Mouse (Mus musculus): ENCODE data around the gene Heatr4. TPM values are rescaled to one million over a fixed set of nuclear protein-coding genes. Genes with fewer than 3 reads are reported as not detected.
"Not testable (repeated sequence)": the region's sequence is repeated elsewhere in the genome, so short reads cannot be mapped to it uniquely, and the experiment has no call there.

Gene Heatr4
- polyA plus RNA-seq (2017; shearing (Covaris generic)): not detected

GRCm38 (mm10) chr12:83984752-83985151 lies at the start of gene Heatr4:
TSS of gene Heatr4 (minus strand) at chr12:83984852.
- no peak for ATAC-seq

GRCm38 (mm10) chr12:84034108-84034507 lies 49.5 kb upstream of the Heatr4 start:
- no peak for ATAC-seq

GRCm38 (mm10) chr12:84033302-84033701 lies 48.6 kb upstream of the Heatr4 start:
- not testable (repeated sequence) for ATAC-seq

DNA sequence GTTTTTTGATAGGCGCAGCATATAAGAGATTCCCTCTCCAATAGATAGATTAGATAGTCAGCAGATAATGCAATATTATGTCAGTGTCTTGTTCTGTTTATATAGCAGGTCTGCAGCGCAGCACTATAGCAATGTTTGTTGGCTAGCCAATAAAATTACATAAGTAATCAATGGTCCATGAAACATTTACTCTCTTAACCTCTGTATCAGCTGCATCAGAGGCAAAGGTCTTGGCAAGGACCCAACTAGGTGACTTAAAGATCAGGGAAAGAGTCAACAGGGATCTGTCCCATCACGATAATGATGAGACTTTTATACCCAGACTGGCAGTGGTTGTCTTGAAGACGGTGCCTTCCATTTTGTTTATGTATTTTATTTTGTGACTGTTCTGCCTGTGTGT lies 48.2 kb upstream of the Heatr4 start:
- ATAC-seq: no peak

GRCm38 (mm10) chr12:84030659-84031332 lies 46.1 kb upstream of the Heatr4 start:
- peak; percentile 76 for ATAC-seq

DNA sequence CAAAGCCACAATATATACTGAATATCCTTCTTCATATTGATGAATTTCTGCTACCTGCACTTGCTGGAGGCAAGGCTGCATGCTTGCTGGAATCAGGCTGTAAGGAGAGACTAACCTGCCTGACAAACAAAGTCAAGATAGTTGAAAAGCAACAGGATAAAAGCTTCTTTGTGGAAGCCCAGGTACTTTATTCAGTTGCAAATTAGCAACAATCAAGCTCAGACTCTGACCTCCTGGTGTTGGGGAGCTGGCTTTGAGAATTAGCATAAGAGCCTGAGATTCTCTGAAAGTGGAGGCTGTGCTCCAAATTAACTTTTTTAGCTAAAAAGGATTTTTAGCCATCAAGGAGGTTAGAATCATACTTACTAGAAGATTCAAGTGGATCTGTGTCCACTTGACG lies 44.4 kb upstream of the Heatr4 start:
- not testable (repeated sequence) for ATAC-seq

DNA sequence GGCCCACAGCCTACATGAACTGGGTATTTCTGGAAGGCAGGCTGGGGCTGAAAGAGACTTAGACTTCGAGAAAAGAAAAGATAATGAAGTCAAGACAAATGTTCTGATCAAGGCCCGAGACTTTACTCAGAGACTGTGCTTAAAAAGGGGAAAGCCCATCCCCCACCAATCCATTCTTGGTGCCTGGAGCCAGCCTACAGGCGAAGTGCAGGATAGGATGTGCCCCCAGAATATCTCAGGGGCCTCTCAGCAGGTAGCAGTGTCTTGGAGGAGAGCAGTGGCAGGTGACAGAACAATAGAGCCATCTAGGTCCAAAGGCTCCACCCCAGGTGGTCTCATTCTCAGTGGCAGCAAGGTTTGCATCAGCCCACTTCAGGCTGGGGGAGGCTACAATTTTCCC lies 43.7 kb upstream of the Heatr4 start:
- ATAC-seq: not testable (repeated sequence)

DNA sequence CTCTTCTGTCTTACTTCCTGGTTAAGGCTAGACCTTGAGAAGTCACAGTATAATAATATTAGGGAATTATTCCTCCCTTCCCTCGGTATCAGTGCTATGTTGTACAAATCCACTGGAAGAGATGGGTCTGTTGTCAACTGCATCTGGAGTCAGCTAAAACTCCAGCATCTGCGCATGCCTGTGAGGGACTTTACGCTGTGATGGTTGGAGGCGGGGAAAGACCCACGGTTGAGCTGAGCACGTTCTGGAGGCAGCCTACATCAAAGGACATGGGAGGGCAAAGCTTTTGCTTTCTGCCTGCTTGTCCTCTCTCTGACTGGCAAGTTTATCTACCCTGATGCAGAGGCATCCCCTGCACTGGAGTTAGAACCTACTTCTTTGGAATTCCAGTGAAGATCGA lies 41.2 kb upstream of the Heatr4 start:
- peak; percentile 80 for ATAC-seq

GRCm38 (mm10) chr12:84023052-84023745 lies 38.5 kb upstream of the Heatr4 start:
- no peak for ATAC-seq

- ATAC-seq: not testable (repeated sequence)
These were observed 37.6 kb upstream of the Heatr4 start for GRCm38 (mm10) chr12:84022266-84022665.

- ATAC-seq: not testable (repeated sequence)
These were observed 35.9 kb upstream of the Heatr4 start for GRCm38 (mm10) chr12:84020528-84020927.

DNA sequence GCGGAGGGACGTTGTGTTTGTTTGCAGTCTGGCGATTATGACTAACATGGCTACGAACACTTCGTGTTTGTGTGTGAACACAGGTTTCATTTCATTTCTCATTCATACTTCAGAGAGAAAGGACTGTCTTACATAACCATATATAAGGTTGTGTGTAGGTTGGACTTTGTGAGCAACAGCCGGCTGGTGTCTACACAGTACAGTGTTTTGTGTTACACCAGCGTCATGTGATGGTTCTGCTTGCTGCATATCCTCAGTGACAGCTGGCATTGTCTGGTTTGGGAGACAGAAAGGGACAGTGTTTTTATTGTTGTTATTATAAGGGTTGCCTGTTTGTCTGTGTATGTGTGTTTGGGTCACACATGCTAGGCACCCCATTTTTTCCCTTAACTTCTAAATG lies 29.0 kb upstream of the Heatr4 start:
- ATAC-seq: no peak

GRCm38 (mm10) chr12:84013130-84013529 lies 28.5 kb upstream of the Heatr4 start:
- ATAC-seq: no peak

DNA sequence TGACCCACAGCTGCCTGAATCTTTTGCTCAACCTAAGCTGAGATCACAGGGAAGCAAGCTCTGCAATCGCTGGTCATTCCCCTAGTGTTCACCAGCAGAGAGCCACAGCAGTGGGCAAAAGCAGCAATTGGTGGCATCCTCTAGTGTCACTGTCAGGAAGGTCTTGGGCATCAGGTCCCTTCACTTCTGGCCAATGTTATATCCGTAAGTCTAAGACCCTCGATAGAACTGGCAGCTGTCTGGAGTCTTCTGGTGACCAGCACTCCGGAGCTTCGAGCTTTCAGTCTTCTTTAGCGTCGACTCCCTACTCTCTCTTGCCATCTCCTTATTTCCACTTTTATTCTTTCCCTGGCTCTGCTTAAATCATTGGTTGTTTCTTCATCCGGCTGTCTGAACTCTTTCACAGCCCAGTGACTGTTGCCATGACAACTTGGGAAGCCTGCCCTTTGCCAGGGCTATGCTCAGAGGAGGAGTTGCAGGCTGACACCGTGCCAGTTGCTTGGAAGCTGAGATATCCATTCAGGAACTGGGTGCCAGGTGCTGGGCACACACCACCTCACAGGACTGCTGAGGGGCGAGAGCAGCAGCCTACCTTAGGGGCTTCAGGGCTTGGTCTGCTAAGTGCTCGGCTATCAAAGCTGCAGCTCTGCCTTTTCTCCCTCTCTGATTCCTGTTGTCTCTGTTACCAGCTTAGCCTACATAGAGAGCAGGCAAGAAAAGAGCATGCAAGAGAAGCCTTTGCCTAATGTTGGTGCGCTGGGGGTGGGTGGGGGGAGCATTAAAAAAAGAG lies 26.8 kb upstream of the Heatr4 start:
- ATAC-seq: no peak

DNA sequence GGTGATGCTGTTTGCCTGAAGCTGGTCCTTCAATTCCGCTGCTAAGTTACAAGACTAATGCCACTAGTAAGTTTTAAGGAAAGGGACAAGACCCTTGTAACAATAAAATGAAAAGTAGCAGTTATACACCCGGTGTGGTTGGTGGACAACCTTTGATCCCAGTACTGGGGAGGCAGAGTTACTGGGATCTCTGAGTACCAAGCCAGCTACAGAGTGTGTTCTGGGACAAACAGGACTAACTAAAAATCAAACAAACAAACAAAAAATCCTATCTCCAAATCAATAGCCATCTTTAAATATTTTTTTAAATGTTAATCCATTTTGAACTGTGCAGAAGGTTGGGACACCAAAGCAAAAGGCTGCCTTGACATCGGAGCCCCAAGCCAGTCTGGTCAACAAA lies 25.5 kb upstream of the Heatr4 start:
- ATAC-seq: no peak

DNA sequence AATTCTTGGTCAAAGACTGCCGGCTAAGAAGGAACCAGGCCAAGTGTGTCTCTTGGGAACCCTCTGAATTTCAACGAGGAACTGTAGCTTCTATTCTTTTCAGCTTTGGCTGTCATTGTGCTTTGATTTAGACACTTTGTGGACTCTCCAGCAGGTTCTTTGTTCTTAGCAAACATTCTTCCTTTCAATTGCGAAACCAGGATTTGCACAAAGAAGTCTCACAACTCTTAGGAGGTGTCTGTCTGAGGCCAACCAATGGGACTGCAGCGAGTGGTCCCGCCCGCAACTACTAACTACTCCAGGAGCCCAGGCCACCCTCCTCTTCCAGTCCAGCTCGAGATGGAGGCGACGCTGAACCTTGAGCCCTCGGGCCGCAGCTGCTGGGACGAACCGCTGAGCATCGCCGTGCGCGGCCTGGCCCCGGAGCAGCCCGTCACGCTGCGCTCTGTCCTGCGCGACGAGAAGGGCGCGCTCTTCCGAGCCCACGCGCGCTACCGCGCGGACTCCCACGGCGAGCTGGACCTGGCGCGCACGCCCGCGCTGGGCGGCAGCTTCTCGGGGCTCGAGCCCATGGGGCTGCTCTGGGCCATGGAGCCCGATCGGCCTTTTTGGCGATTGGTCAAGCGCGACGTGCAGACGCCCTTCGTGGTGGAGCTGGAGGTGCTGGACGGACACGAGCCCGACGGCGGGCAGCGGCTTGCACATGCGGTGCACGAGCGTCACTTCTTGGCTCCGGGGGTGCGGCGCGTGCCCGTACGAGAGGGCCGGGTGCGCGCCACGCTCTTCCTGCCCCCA lies 24.7 kb upstream of the Heatr4 start, which contains the start of gene Acot1:
Gene Acot1, plus strand, starts transcription at position 320 of the 795 bp plus-strand sequence.
- ATAC-seq: not testable (repeated sequence)

DNA sequence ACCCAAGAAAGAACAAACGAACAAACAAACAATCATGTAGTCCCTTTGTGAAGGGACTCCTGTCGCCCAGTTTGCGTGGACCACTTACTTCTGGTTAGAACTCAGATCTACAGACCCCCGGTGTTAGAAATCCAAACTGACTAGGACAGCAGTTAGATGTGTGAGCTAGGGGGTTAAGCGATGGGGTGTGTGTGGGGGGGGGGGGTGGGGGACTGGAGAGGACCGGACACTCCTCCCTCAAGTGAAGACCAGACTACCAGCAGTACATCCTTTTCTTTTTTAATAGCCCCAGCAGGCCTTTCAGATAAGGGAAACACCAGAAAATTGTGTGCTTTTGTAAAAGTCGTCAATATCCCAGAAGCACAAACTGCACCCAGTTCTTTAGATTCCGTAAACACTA lies 24.1 kb upstream of the Heatr4 start:
- ATAC-seq: no peak

DNA sequence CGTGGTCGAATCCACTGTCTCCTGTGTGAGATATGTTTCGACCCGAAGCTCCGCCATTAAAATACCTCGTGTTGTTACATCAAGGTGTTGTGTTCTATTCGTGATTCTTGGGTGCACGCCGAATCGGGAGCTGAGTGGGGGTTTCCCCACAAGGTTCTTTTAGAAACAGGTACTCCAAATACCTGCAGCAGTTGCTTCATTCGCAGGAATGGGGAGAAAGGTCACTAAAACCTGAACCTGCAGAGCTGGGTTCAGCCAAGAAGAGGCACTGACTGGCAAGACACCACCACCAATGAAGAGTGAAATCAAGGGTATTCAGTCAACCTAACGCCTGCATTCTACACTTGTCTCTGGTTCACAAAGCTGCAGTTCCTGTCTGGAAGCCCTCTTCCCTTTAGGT lies 23.6 kb upstream of the Heatr4 start:
- ATAC-seq: no peak

GRCm38 (mm10) chr12:84003866-84004265 lies 19.2 kb upstream of the Heatr4 start:
- no peak for ATAC-seq

GRCm38 (mm10) chr12:84000418-84000817 lies 15.8 kb upstream of the Heatr4 start:
- ATAC-seq: no peak

DNA sequence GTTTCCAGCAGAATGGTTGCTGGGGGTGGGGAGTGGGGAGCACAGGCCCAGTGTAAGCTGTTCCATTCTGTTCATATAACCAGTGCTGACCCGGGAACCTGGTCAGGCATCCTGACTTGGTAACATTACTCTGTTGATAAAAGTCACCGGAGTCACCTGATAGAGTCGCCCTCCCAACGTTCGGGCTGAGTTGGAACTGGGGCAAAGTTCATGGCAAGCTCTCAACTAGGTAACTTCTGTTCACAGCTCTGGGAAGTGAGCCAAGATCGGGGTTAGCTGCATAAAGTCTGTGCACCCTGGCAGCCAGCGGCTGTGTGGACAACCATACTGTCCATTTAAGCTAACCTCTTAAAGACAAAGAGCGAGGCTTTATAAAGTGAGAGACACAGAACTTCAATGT lies 14.6 kb upstream of the Heatr4 start:
- ATAC-seq: not testable (repeated sequence)

- ATAC-seq: no peak
These were observed 13.9 kb upstream of the Heatr4 start for GRCm38 (mm10) chr12:83998341-83999107.

All from inflammation-experienced regulatory T-cells, adult 6 months (primary cell).